Mouse (Mus musculus) heart, postnatal 10 days (tissue): ENCODE measurements around the gene Pisd. TPM values are rescaled to one million over a fixed set of nuclear protein-coding genes. Genes with fewer than 3 reads are reported as not detected.

Experiments
- DNase-seq, 2 experiments: peaks; one replicate each; pipeline ENCODE4 v3.0.0; 2021
- intact Hi-C: fragments of 180-260 bp; cut with DNase I; formaldehyde crosslinking; loops from one replicate; pipeline ENCODE4 v1.15.1; 2025
- total RNA-seq, 2 experiments: library from RNA; stranded (reverse); gene quantifications; 2 replicates each; pipeline ENCODE4 v1.2.3; 2021

The Pisd gene
- total RNA-seq, 2 experiments from 2014 or later, result 32.1 to 36.6 TPM

DNA sequence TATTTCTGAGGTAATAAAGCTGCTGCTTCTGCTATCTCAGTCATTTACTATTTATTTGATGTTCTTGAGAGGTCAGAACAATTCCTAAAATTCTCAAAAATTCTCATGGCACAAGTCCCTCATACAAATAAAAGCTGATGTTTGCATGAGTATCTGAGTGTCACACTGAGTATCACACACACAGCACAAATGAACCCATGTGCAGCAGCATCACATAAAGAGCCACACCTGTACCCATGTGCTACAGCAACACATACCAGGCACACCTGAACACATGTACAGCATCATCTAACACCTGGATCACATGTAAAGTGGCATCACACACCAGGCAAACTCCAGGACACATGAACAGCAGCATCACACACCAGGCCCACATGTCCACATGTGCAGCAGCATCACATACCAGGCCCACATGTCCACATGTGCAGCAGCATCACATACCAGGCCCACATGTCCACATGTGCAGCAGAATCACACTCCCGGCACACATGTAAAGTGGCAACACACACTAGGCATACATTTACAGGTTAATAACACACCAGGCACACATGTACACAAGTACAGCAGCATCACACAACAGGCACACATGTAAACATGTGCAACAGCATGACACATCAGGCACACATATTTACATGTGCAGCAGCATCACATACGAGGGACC lies 72.3 kb downstream of the Pisd start:
- DNase-seq, result no peak
- intact Hi-C loops, result no loop called here

DNA sequence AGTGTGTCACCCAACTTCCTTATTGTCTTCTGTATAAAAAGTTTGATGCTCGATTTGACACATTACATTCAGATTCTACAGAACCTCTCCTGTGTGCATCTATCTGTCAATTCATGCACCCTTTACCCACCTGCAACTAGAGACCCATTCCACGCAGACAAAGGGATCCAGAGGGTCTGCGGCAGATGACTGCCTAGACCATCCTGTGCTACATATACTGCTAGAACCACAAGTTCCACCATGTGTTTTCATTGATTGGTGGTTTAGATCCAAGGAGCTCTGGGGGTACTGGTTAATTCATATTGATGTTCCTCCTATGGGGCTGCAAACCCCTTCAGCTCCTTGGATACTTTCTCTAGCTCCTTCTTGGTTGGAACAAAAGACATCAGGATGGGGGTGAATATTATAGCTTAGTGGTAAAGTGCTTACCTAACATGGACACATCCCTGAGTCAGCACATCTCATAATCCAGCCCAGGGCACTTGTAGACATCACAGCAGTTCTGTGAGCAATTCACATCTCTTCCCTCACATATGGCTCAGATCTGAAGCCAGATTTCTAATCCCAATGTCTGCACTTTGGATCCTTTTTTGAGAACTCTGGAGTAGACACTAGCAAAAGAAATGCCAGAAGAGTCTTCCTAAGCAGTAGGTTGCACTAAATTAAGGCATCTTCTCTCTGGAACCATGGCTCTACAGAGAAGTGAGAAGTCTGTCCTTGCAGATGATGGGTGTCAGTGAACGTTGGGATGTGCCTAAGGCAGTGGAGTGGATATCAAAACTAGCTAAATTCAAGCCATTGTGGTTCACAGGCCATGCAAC lies 73.0 kb downstream of the Pisd start:
- DNase-seq, result no peak
- intact Hi-C loops, result no loop called here

DNA sequence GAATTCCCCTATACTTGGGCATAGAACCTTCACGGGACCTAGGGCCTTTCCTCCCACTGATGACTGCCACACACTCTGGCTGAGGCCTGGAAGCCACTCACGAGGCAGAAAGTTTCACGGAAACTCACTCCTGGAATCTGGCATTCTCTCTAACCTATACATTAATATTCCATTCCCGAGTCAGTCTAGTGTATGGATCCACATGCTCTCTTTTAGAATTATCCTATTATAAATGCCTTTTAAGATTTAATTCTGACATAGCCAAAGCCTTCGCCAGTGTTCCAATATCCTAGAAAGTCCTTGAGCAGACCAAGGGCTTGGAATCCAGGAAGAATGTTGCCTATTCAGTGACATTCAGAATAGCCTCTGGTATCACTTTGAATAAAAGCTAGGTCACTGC lies 74.0 kb downstream of the Pisd start:
- DNase-seq, result no peak
- intact Hi-C loops, result no loop called here

DNA sequence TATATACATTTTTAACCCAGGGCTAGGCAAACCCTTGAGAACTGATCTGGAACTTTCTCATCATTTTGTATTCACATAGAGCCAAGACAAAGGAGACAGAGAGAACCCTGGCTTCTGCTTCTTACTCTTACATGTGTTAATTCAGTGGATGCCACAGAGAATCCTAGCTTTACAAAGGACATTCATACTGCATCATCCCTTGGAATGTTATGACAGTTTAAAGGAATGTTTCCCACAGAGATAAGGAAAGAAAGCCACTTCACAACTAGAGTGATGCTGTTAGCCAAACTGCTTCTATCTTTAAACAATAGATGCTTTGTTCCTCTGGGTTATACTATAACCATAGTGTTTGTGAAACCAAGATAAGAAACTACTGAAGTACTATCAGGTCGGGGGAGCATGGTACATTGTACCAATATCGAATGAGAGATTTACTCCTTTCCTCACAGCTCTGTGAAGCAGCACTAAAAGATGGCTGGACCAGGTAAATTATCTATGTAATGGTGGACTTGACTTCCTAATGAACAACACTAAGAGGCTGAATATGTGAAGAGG lies 79.1 kb downstream of the Pisd start:
- DNase-seq, result no peak
- intact Hi-C loops, result no loop called here

DNA sequence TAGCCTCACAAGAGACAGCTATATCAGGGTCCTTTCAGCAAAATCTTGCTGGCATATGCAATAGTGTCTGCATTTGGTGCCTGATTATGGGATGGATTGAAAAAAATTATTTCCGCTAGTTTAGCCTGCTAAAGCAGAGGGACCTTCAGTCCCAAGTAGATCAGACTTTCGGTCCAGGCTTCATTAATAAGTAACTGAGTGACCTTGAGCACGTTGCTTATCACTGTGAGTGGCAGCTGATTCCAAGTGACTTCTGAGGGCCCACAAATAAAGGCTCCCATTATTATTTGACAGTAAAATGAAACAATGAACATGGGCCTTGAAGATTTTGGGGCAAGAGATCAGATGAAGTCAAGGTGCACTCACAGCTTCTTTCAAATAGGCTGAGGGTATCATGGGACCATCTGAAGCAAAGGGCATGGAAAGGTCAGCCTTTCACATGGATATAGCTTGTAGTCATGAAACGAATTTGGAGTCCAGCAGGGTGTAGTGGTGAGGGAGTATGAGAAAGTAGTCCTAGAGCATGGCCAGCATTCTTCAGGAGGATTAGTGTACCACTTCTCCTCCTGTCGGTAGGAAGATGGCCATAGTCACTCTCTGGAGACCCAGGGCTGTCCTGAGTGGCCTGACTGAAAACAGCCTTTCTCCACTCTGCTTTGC lies 88.1 kb downstream of the Pisd start:
- intact Hi-C loops, result no loop called here
- DNase-seq, result no peak

DNA sequence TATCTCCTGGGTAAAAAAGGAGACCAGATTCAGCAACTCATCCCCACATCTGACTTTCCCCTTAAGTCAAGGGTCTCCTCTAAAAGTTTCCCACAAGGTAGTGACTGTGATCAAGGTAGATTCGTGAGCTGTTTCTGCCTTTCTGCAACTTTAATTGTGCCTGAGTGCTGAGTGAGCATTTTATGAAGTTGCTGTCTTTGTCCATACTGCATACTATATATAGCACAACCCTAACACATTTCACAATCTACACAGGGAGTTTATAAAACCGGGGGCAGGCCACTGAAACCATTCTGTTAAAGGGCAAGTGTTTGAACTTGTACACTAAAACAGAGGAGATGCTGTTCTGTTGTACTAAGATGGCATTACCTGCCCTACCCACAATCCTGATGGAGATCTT lies 92.0 kb downstream of the Pisd start:
- no peak for DNase-seq
- intact Hi-C loops, result no loop called here

Other genes with a start within 250 kb of the Pisd start
- 10 to 100 TPM; 31.4 to 38.2 TPM for gene Yes1, start 174.5 kb downstream of the Pisd start, total RNA-seq
- under 1 TPM in 1 of 2 experiments, not detected in 1; 0.37 TPM for gene Gm20671, start 41.5 kb upstream of the Pisd start, total RNA-seq
- gene Prr14l, start 68.6 kb upstream of the Pisd start, total RNA-seq, result 10 to 100 TPM; 13.7 to 14.1 TPM
- 10 to 100 TPM; 21.5 to 22.0 TPM for gene Depdc5, start 78.1 kb upstream of the Pisd start, total RNA-seq
- gene Ywhah, start 233.2 kb upstream of the Pisd start, total RNA-seq, result 100 to 1,000 TPM; 151 to 160 TPM